Comparison of ENCODE assay signal across 34 mouse cellular contexts in the genomic region with DNA sequence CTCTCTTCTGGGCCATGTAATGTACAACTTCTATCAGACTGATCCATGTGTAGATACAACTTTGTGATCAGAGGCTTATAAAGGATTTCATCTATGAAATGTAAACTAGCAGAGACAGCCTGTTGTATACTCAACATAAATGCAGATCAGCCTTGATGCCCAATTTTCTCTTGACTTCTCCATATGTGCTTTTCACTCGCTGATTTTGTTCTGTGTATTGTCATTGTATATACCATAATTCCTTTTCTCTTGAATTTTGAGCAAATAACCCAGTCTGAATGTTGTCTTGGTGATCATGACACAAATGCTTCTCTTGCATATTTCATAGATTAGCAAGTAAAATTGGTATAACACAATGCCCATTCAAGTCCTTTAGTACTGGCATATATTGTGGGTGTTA.
"Had no signal": no experiment of that assay in that cellular context is flagged by ENCODE, and none has a peak within 500 bp of the region (broad histone marks: within the 10 kb centered on the region; RNA-seq: fewer than 3 reads in every experiment).

No protein-coding gene starts in this region.

- H3K4me2 ChIP-seq: heart, embryonic 12.5 days; heart, embryonic 13.5 days; heart, embryonic 15.5 days; hindbrain, embryonic 12.5 days; hindbrain, embryonic 13.5 days; hindbrain, embryonic 14.5 days; hindbrain, embryonic 15.5 days; intestine, embryonic 15.5 days; kidney, embryonic 15.5 days had no signal

- H3K27ac ChIP-seq: heart, embryonic 13.5 days; heart, embryonic 15.5 days; hindbrain, embryonic 10.5 days; hindbrain, embryonic 12.5 days; hindbrain, embryonic 13.5 days; hindbrain, embryonic 14.5 days; hindbrain, embryonic 15.5 days; hindbrain, postnatal 0 days; intestine, embryonic 15.5 days; kidney, embryonic 15.5 days; kidney, postnatal 0 days; layer of hippocampus, adult 2 months; left cerebral cortex, adult 2 months had no signal

- H3K4me1 ChIP-seq: heart, embryonic 12.5 days; heart, embryonic 13.5 days; heart, embryonic 15.5 days; hindbrain, embryonic 10.5 days; hindbrain, embryonic 12.5 days; hindbrain, embryonic 13.5 days; hindbrain, embryonic 15.5 days; intestine, embryonic 15.5 days; kidney, embryonic 15.5 days had no signal

- H3K4me3 ChIP-seq: heart, embryonic 12.5 days; heart, embryonic 13.5 days; heart, embryonic 15.5 days; hindbrain, embryonic 10.5 days; hindbrain, embryonic 12.5 days; hindbrain, embryonic 13.5 days; hindbrain, embryonic 15.5 days; intestine, embryonic 15.5 days; kidney, embryonic 15.5 days; layer of hippocampus, adult 2 months; left cerebral cortex, adult 2 months had no signal

- DNase-seq: heart, postnatal 10 days; heart, postnatal 14 days; heart, postnatal 36 days; heart, postnatal 4 days; kidney, adult 11 months; kidney, adult 18-20 months; kidney, adult 2 months; kidney, adult 8-10 months; kidney, adult 9 months; kidney, postnatal 10 days; kidney, postnatal 14 days; kidney, postnatal 25 days; kidney, postnatal 36 days; kidney, postnatal 4 days; layer of hippocampus, adult 9-11 months; layer of hippocampus, postnatal 36 days had no signal

- H3K27me3 ChIP-seq: heart, embryonic 12.5 days; heart, embryonic 13.5 days; heart, embryonic 15.5 days; hindbrain, embryonic 12.5 days; hindbrain, embryonic 13.5 days; hindbrain, embryonic 15.5 days; intestine, embryonic 15.5 days; kidney, embryonic 15.5 days had no signal

- H3K9ac ChIP-seq: heart, embryonic 12.5 days; heart, embryonic 13.5 days; heart, embryonic 15.5 days; hindbrain, embryonic 12.5 days; hindbrain, embryonic 13.5 days; hindbrain, embryonic 14.5 days; hindbrain, embryonic 15.5 days; intestine, embryonic 15.5 days; kidney, embryonic 15.5 days had no signal

- H3K9me3 ChIP-seq: heart, embryonic 15.5 days; hindbrain, embryonic 13.5 days; hindbrain, embryonic 15.5 days; intestine, embryonic 15.5 days; kidney, embryonic 15.5 days had no signal

- ATAC-seq: hindbrain, embryonic 16.5 days; hindbrain, postnatal 0 days; inflammation-experienced regulatory T-cells, adult 6 months; intestine, embryonic 15.5 days; intestine, embryonic 16.5 days; intestine, postnatal 0 days had no signal

- H3K36me3 ChIP-seq: heart, embryonic 12.5 days; heart, embryonic 13.5 days; heart, embryonic 15.5 days; hindbrain, embryonic 10.5 days; hindbrain, embryonic 12.5 days; hindbrain, embryonic 13.5 days; hindbrain, embryonic 15.5 days; intestine, embryonic 15.5 days; kidney, embryonic 15.5 days had no signal
